Mouse (Mus musculus) kidney, adult 11 months (tissue): ENCODE data around the gene Pip5kl1.

Experiments used
- DNase-seq: peaks from one replicate; pipeline ENCODE4 v3.0.0; 2022

Gene Pip5kl1

DNA sequence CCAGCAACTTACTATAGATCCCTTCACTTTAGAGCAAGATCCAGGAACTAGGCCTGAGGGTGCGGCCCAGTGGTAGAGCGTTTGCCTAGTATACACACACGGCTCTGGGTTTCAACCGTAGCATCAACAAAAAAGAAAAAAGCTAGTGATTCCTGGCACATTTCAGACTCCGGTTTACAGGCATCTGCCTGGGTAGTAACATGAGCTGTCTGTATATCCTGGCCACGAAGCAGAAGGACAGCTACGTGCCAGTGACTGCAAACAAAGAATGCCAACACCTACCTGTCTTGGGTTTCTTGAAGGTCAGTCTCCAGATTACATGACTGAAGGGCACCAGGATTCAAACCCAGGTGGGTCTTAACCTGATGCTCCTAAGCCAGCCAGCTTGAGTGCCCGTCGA is 25.4 kb upstream of the Pip5kl1 start:
- DNase-seq, result no peak

DNA sequence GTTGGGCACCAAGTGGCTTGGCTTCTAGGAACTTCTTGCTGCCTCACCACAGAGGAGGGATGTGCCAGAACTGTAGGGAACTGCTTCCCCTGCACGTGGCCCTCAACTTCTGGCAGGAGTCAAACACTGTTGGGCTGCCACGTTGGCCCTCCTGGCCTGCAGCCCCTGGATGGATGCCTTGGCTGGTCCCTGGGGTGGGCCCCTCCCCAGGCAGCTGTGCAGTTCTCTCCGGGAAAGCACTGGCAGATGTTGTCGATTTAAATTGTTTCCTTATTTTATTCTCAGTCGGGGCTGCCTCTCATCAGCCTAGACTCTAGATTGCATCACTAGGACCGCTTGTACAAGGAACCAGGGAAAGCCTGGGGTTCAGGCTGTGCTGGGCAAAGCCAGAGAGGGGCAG is 24.8 kb upstream of the Pip5kl1 start:
- no peak for DNase-seq

DNA sequence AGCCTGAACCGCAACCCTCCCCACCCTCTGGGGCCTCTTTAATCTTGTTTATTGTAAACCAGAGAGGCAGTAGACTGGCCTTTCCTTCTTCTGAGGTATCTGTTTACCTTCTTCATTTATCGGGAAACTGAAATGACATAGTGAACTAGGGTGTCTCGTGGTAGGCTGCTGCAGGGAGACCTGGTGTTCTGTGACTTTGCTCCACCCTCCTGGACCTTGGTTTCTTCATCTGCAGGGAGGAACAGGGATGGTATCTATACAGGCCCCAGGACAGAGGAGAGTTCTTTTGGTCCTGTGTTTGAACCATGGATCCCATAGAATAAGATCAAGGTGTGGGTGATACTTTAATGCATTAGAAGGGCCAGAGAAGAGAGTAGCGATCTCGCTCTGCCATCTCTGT is 23.4 kb upstream of the Pip5kl1 start:
- DNase-seq, result no peak

DNA sequence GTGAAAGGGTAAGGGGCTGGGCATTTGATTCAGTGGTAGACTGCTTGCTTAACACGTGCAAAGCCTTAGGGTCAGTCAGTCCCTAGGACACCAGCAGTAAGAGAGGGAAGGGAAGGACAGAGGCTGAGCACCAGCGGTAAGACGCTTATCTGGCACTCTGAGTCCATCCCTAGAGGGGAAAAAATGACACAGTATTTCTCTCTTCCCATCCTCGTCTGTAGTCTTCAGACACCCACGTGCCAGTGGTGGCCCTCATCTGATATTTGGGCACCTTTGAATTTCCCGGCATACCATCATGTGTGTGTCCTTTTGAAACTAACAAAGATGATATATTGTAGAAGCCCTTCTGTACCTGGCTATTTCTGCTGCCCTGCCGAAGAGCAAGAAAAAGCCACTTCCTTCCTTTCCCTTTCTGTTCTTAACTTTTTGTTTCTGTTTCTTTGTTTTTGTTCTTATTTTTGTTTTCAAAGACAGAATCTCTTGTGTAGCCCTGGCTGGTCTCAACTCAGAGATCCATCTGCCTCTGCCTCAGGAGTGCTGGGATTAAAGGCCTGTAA is 20.9 kb upstream of the Pip5kl1 start:
- DNase-seq, result no peak

DNA sequence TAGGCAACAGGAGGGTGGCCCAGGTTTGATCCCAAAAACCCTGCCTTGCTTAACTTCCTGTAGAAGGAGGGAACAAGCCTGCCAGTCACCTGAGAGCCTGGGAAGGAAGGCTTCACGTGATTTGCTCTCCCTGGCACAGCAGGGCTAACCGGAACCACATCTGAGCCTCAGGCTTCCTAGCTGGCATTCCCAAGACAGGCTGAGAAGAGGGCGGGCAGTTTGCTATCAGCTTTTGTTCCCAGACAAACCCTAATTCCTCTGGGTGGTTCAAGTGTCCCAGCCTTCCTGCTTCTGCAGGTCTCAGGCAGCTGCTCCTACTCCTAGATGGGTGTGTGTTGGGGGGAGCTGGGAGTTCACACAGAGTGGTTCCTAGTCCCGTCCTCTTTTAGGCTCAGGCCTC is 19.1 kb upstream of the Pip5kl1 start:
- peak; percentile 55 for DNase-seq

DNA sequence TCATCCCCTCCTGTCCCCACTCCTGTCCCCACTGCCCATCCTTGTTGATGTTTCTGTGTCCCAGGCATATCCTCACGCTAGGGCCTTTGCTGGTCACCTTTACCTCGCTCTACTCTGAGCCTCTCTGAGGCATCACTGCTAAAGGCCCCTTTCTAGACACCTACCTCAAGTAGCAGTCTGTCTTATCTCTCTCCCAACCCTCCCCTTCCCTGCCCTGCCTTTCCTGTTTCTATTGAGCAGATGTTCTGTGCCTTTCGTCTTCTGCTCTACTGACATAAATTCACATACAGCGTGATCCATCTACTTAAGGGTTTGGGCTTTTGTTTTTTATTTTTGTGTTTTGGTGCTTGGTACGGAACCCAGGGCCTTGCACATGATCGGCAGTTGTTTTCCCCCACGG is 18.6 kb upstream of the Pip5kl1 start:
- DNase-seq, result no peak

DNA sequence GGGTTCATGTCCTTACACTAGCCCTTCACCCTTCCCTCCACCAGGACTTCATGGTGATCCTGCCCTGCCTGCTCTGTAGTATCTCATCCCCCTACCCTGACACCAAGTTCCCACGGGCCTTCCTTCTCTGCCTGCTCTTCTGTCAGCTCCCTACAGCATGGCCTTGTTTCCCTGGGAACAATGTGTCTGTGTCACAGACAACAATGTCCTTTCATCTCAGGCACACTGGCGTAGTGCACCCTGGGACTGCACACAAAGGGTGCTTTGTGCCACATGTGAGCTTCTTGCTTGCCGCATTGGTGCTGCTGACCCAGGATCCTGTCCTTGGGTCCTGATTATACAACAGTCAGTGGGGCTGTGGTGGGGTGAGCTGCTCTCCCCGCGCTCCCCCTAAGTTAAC is 15.0 kb upstream of the Pip5kl1 start:
- DNase-seq, result no peak

DNA sequence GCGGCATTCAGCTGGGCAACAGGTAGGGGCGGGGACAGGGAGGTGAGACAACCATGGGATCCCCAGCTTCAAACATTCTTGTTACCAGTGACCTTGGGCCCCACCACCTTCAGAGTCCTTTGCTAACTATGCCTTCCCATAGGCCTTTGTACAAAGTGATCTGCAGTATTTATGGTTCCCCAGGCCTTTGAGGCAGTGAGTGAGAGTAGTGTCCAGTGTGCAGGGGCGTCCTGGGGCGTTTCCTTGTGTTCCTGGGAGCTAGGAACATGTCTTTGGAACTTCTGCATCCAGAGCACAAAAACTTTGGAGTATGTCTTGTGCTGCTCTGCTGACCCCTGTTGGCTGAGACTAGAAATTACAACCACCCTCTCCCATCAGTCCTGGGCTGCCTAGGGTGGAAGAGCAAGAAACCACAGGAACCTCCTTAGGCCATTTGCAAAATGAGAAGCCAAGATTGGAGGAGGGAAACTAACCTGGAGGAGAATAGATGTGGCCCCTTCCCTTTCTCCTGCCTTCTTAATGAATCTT is 8.0 kb upstream of the Pip5kl1 start:
- peak; percentile 67 for DNase-seq

DNA sequence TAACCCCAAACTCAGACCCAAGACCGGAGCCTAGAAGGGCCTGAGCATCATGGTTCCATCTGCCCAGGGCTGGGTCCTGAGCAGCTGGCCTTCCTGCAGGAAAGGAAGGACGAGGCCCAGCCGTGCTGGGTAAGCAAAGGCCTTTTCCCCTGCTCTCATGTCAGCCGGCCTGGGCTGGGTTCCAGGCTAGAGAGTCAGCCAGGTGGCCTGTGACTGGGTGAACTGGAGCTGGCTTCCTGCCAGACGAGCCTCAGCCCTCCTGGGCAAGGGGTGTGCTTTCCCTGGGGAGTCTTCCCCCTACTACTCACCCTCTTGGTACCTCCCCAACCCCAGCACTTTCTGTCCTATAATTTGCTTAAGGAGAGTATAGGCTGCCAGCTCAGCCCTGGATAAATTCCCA is 6.4 kb upstream of the Pip5kl1 start:
- no peak for DNase-seq

DNA sequence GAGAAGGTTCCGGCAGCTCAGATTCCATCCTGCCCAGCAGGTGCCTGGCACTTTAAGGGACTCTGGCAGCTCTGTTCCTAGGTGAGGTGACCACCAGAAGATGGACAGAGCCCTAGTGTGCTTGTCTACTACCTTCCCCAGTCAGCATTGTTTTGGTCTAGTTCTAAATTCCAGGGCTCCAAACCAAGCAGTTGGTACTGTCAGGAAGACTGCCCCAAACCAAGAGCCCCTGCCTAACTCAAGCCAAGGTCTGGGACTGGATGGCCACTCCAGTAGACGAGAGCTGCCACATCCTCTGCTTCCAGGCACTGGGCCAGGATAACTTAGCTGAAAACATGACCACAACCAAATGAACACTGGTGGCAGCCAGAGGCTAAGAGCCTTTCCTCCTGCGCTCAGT is 5.7 kb upstream of the Pip5kl1 start:
- no peak for DNase-seq

DNA sequence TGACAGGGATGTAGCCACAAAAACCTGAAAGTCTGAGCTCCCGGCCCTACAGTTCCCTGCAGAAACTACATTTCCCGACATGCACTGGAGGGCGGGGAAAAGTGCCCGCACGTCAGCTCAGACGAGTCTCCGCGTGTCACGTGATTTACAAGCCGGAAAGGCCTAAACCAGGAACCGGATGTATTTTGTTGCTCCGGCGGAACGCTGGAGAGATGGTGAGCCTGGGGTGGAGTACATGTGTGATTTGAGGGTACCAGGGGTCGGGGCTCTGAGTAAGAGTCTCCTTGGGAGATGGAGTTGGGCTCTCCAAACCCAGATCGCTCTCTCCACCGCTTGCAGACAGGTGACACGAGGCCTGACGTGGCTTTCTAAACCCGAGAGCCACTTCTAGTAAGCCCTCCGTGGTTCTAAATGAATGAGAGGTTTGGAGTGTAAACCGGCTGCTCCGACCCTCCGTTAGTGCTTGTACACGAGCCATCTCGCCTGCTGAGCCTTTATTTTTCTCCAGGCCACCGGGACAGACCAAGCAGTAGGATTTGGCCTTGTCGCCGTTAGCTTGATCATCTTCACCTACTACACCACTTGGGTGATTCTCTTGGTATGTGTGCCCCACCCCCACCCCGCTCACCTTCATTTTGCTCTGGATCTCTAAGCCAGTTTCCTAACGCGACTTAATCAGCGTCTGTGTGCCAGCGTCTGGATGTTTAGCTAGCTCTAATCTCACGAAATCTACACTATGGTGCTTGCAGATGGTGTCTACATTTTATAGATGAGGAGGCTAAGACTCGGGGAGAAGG is 3.7 kb upstream of the Pip5kl1 start, which contains the start of gene Dpm2:
Gene Dpm2 (plus strand): TSS at position 161 of the 797 bp plus-strand sequence.
- DNase-seq, result peak; percentile 91

DNA sequence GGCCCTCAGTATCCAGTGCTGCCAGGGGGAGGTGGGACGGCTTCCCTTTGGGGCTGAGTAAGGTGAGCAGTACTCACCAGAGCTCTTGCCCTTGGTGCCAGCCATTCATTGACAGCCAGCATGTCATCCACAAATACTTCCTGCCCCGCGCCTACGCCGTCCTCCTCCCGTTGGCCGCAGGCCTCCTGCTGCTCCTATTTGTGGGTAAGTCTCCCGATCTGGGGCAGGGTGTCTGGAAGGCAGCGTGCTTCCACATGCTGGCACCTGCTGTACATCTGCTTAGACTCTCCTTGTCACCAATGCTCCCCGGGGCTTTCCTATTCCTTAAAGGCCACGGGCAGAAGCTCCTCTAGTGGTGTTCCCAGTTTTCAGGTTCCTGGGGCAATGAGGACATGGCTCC is 2.4 kb upstream of the Pip5kl1 start:
- DNase-seq, result no peak

DNA sequence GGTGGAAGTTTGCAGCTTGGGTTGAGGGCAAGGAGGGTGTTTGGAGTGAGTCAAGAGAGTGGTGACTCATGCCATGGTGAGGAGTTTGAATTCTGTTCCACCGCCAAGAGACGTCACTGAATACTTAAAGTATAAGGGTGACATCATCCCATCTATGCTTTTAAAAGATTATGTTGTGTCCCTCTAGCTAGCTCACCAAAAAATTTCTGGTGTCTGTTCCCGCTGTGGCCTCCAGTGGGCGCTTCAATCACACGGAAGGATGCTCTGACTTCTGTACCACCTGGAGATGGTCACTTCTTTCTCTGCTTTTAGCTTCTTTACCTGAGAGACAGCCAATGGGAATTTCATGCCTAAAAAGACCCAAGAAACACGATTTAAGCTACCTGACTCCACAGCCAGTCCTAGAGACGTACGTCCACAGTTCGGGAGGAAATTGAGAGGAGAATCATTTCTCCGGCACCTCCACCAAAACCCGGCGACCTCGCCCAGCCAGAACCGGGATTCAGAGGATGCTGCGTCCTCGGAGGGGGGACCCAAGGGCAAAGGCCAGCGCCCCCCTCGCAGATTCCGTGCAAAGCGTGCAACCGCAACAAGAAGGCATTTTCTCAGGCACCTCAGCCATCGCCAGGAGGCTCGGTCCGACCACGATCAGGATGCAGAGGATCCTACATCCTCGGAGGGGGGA is 446 bp downstream of the Pip5kl1 start:
- no peak for DNase-seq

DNA sequence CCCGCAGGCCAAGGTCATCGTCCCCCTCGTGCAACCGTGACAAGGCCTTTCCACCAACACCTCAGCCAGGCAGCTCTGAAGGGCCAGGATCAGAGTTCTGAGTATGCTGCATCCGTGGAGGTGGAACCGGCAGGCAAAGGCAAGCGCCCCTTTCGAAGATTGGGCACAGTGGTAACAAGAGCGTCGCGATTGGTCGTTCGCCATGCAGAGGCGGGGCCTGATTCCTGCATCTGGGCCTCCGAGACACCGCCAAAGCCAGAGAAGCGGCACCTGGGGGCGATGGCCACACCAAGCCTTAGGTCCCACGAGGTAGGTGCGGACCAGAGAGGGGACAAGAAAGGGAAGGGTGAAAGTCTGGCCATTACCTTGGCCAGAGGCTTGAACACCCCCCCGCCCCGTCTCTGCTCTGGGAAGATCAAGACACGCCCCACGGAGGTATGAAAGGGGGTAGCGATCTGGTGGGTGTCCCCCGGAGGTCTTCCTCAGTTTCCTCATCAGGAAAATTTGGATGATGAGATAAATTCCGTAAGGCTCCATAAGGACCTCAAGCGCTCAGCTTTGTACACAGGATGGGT is 1.1 kb downstream of the Pip5kl1 start, which contains the start of gene 9430097D07Rik:
Gene 9430097D07Rik (minus strand): TSS at position 99 of the 575 bp plus-strand sequence.
- DNase-seq, result no peak

DNA sequence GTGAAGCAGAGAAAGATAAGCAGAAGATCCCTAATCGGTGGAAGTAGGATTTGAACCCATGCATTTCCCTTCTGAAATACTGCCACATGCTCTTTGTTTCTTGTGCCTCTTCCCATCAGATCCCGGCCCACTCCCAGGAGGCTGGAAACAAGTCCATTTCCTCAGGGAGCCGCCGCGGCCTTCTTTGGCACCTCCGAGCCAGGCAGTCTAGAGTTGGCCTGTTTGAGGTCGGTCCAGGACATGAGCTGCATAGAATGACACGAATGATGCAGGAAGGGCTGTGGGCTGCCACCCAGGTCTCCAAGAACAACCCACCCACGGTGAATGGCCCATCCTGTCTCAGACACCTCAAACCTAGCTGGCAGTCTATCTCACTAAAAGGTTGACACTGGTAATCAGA is 1.9 kb downstream of the Pip5kl1 start:
- no peak for DNase-seq

DNA sequence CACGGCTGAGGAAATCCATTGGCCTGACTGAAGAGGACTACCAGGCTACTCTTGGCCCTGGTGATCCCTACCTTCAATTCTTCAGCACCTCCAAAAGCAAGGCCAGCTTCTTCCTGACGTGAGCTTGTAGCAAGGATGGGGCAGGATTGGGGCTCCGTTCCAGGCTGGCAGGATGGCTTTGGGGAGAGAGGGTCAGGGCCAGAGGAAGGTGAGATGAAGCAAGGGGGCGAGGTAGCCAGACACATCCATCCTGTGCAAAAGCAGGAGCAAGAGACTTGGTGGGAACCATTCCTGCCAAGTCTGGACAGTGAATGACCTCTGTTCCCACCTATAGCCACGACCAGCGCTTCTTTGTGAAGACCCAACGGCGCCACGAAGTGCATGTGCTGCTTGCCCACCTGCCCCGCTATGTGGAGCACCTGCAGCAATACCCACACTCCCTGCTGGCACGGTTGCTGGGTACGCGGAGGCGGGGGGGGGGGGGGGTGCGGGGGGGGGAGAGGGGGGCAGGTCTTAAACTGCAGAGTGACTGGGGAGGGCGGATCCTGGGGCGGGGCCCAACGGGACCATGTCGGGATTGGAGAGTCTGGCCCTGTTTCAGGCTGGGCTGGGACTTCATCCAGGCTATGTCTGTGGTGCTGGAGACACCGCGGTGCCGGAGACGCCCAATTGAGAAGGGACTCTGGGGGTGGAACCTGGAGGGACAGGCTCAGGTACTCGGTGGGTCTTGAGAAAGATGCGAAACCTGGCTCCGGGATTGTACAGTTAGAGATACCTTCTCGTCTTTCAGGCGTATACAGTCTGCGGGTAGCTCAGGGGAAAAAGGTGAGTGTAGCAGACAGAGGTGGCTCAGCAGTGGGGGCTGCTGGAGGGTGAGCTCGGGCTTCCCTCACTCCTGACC is 3.8 kb downstream of the Pip5kl1 start:
- peak; percentile 55 for DNase-seq

DNA sequence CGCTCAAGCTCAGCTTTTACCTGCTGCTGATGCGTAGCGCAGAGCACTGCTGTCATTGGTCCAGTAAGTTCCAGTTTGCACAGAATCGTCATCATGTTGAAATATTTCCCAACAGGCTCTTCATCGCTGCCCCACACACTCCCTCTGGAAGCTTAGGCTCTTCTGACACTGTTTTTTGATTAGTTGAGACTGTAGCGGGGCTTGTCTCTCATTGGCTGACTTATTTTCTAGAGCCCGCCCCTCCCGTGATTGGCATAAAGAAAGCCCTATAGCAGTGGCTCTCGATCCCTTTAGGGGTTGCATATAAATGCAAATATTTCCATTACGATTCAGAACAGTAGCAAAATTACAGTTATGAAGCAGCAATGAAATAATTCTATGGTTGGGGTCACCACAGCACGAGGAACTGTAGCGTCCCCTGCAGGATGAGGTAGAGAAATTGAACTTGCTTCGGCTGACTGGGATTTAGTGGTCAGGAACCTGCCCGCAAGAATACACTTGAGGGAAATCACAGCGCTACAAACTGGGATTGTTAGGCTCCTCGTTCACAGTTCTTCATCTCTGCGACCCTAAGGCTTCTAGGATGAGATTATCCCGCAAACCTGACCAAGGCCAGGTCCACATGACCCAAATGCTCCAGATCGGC is 7.0 kb downstream of the Pip5kl1 start:
- DNase-seq, result no peak

DNA sequence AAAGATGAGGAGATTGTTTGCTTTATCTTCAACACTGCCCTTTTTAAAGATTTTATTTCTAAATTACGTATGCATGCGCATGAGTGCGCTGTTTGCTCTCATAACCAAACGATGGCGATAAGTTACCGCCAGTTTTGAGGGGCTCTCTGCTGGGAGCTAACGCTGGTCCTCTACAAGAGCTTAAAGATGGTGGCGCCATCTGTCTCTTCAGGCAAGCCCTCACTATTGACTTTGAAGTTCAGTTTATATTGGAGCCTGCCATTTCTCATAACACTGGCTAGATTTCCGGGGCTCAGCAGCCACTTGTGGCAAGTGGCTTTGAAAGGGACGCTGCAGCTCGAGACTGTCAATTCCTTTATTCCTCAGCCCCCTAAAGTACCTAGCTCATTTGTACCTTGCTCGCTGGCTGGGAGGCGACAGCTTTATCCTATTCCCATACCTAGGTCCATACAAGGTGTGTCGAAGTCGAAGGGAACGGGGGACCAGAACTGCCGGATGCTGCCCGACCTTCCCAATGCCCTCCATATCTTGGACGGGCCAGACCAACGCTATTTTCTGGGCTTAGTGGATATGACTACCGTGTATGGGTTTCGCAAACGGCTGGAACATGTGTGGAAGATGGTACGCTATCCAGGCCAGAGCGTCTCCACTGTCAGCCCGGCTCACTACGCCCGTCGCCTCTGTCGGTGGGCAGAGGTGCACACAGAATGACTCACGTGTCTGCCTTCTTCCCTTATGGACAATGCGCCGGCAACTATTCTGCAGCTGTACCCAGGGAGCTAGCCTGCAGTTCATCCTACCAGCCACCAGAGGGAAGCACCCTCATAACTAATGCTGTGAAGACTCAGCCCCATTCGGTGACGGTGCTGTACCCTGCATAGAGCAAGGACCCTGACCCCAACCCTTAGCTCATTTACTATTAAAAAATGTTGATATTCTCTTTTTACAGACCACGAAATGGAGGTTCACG is 8.5 kb downstream of the Pip5kl1 start:
- DNase-seq, result peak; percentile 75

DNA sequence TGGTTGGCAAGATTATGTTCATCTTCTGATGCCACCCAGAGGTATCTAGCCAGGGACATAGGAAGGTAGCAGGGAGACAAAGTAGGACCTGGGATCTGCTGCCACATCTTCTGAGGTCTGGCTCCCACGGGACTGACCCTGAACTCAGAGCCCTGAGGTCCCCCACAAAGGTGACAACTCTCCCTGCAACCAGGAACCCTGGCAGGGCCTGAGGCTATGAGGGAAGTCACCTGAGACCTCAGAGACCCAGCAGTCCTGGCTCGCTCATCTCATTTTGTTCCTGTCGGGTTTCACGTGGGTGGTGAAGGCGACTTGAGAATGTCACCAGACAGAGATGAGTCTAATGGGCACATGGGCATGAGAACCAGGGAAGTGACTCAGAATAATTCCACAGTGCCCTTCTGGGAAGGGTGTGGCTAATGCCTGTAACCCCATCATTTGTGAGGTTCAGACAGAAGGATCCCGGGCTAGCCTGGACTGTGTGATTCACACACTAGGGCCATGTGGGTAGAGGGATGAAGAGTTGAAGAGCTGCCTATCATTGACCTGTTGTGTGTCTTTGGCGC is 10.6 kb downstream of the Pip5kl1 start:
- DNase-seq, result no peak

DNA sequence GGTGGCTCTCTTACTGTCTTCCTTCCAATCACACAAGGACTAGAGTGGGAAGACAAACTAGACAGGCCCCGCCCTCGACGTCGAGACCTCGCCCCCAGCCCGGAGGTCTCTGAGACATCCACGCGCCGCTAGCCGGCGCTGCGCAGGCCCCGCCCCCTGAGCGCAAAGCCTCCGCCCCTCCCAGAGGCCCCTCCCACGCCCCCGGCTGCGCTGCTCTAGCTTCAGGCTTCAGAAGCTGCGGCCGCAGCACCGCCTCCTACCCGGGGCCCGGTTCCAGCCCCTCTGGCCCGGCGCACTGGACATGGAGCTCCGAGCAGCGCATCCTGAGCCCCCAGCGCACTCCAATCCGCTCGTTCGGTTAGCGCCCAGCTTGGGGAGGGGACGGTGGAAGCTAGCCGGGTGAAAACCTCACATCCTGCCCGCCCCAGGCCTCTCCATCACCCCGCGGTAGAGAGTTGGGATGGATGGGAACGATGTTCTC is 12.3 kb downstream of the Pip5kl1 start, which contains the start of gene St6galnac4:
Gene St6galnac4 (plus strand): TSS at position 225 of the 481 bp plus-strand sequence.
- peak; percentile 81 for DNase-seq
